Mouse (Mus musculus) hindbrain, embryonic 13.5 days (tissue): ENCODE measurements around the gene Prss38. TPM values are rescaled to one million over a fixed set of nuclear protein-coding genes. Genes with fewer than 3 reads are reported as not detected.
"Not testable (repeated sequence)": the region's sequence is repeated elsewhere in the genome, so short reads cannot be mapped to it uniquely, and the experiment has no call there.

Experiments used
- ATAC-seq: fragments of 200-750 bp; cut with Nextera tagmentation; 2 replicates; pipeline ENCODE4 v1.8.0; 2017; ENCODE audit warnings: moderate TSS enrichment; ENCODE audit not compliant: low FRiP score
- H3K27ac ChIP-seq: fragments of 300-500 bp; sonication (generic); 2 replicates; pipeline ENCODE4 v1.5.1; 2015; ENCODE audit warnings: inconsistent platforms, mild to moderate bottlenecking, moderate library complexity
- H3K27me3 ChIP-seq: fragments of 300-500 bp; sonication (generic); 2 replicates; pipeline ENCODE4 v1.6.1; 2015; ENCODE audit warnings: mild to moderate bottlenecking, inconsistent platforms
- H3K36me3 ChIP-seq: fragments of 300-500 bp; sonication (generic); 2 replicates; pipeline ENCODE4 v1.6.1; 2015; ENCODE audit warnings: mild to moderate bottlenecking, inconsistent platforms
- H3K4me1 ChIP-seq: fragments of 300-500 bp; sonication (generic); replicated peaks from 2 replicates; pipeline ENCODE4 v1.6.1; 2015; ENCODE audit warnings: inconsistent platforms
- H3K4me2 ChIP-seq: fragments of 300-500 bp; sonication (generic); 2 replicates; pipeline ENCODE4 v1.6.1; 2015; ENCODE audit warnings: inconsistent platforms, mild to moderate bottlenecking, moderate library complexity
- H3K4me3 ChIP-seq: fragments of 300-500 bp; sonication (generic); 2 replicates; pipeline ENCODE4 v1.5.1; 2015; ENCODE audit warnings: mild to moderate bottlenecking, inconsistent platforms
- H3K9ac ChIP-seq: fragments of 300-500 bp; sonication (generic); 2 replicates; pipeline ENCODE4 v1.6.1; 2015; ENCODE audit warnings: mild to moderate bottlenecking, inconsistent platforms
- H3K9me3 ChIP-seq: fragments of 300-500 bp; sonication (generic); 2 replicates; pipeline ENCODE4 v1.6.1; 2016; ENCODE audit warnings: inconsistent platforms
- WGBS: fragments of 180-500 bp; shearing (Covaris S2); methylation state at CpG from one replicate; pipeline ENCODE4 v1.1.7; 2015; 5-methylcytosine and 5-hydroxymethylcytosine counted together
- polyA plus RNA-seq: library from polyadenylated mRNA; unstranded; fragments of >200 nt; fragmentation: Nextera tagmentation; extraction: Ambion mirVana; gene quantifications from 2 replicates; pipeline ENCODE4 v1.2.1, GENCODE M21; 2015

The Prss38 gene
- polyA plus RNA-seq, 1 experiment from 2014 or later: not detected

- Histone ChIP-seq H3K4me1 (peaks cover 9% of the 10 kb centered on the region; the same call in 1 of the 2 replicates), H3K27me3 (no peaks in the 10 kb centered on the region), H3K9me3 (no peaks in the 10 kb centered on the region), H3K4me3 (no peak overlapping the region), H3K36me3 (peaks cover 8% of the 10 kb centered on the region; the same call in 1 of the 2 replicates), H3K9ac (no peak overlapping the region), H3K4me2 (no peak overlapping the region), H3K27ac (peak overlapping the region; percentile 48; the same call in 1 of the 2 replicates)
- ATAC-seq: no peak
- WGBS: 89% methylated on average over 5 of the region's 5 CpGs
These were observed 19.0 kb upstream of the Prss38 start for GRCm38 (mm10) chr11:59394451-59394850.

- H3K36me3 ChIP-seq: peaks cover 8% of the 10 kb centered on the region; the same call in 1 of the 2 replicates
- H3K4me1 ChIP-seq: peaks cover 9% of the 10 kb centered on the region; the same call in 1 of the 2 replicates
- ATAC-seq: peak; percentile 46
- no peaks in the 10 kb centered on the region for H3K27me3 ChIP-seq
- no peaks in the 10 kb centered on the region for H3K9me3 ChIP-seq
- H3K4me2 ChIP-seq: no peak overlapping the region
- H3K9ac ChIP-seq: no peak overlapping the region
- peak overlapping the region; percentile 48; the same call in 1 of the 2 replicates for H3K27ac ChIP-seq
- 26% methylated on average over 9 of the region's 9 CpGs for WGBS
- no peak overlapping the region for H3K4me3 ChIP-seq
These were observed 18.1 kb upstream of the Prss38 start for GRCm38 (mm10) chr11:59393591-59393990.

- 72% methylated on average over 6 of the region's 6 CpGs for WGBS
- Histone ChIP-seq H3K4me1 (peaks cover 9% of the 10 kb centered on the region; the same call in 1 of the 2 replicates), H3K36me3 (peaks cover 8% of the 10 kb centered on the region; the same call in 1 of the 2 replicates), H3K4me3 (no peak overlapping the region), H3K4me2 (no peak overlapping the region), H3K27ac (no peak overlapping the region), H3K27me3 (no peaks in the 10 kb centered on the region), H3K9ac (no peak overlapping the region), H3K9me3 (no peaks in the 10 kb centered on the region)
- no peak for ATAC-seq
These were observed 16.8 kb upstream of the Prss38 start for GRCm38 (mm10) chr11:59392300-59392699.

DNA sequence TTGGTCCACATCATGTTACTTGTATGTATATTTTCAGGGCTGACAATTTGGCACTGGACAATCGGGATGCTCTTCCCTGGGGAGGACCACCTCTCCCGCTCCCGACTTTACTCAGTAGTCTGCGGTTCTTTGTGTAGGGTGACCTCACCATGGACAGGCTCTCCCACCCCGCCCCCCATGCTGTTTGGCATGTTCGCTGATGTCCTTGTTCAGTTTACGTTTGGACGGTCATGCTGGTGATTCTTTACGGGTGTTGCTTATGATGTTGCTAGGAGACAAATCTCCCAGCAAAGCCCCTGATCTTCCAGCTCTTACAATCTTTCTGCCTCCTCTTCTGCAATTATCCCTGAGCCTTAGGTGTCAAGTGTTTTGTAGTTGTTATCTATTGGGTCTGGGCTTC is 15.0 kb upstream of the Prss38 start:
- H3K4me3 ChIP-seq: no peak overlapping the region
- no peak overlapping the region for H3K4me2 ChIP-seq
- H3K9ac ChIP-seq: no peak overlapping the region
- H3K27me3 ChIP-seq: no peaks in the 10 kb centered on the region
- WGBS: 66% methylated on average over 9 of the region's 9 CpGs
- H3K36me3 ChIP-seq: no peaks in the 10 kb centered on the region
- H3K4me1 ChIP-seq: peaks cover 9% of the 10 kb centered on the region; the same call in 1 of the 2 replicates
- no peak overlapping the region for H3K27ac ChIP-seq
- ATAC-seq: no peak
- no peaks in the 10 kb centered on the region for H3K9me3 ChIP-seq

DNA sequence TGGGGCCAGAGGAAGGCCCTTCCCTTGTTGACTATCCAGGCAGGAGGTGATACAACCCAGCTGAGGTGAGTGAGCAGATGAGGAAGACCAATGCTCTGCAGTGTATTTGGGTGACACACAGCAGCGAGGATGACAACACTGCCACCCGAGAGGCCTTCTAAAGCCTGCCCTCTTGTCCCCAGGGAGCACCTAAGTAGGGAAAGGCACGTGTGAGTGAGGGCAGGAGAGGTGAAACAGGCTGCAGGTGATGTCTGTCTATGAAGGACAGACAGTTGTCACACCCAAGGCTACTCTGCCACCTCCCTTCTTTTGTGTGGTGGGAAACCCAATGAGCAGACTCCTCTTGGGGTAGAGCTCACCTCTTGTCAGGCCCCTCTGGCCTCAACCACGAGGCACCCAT is 14.2 kb upstream of the Prss38 start:
- no peak overlapping the region for H3K9ac ChIP-seq
- H3K27me3 ChIP-seq: no peaks in the 10 kb centered on the region
- no peak overlapping the region for H3K4me3 ChIP-seq
- H3K4me2 ChIP-seq: no peak overlapping the region
- WGBS: 68% methylated on average over 4 of the region's 4 CpGs
- no peak overlapping the region for H3K27ac ChIP-seq
- ATAC-seq: no peak
- no peaks in the 10 kb centered on the region for H3K9me3 ChIP-seq
- H3K36me3 ChIP-seq: no peaks in the 10 kb centered on the region
- peaks cover 17% of the 10 kb centered on the region for H3K4me1 ChIP-seq

- no peaks in the 10 kb centered on the region for H3K9me3 ChIP-seq
- no peak for ATAC-seq
- 86% methylated on average over 4 of the region's 4 CpGs for WGBS
- no peaks in the 10 kb centered on the region for H3K36me3 ChIP-seq
- H3K27ac ChIP-seq: no peak overlapping the region
- H3K27me3 ChIP-seq: no peaks in the 10 kb centered on the region
- H3K4me3 ChIP-seq: no peak overlapping the region
- peaks cover 17% of the 10 kb centered on the region for H3K4me1 ChIP-seq
- no peak overlapping the region for H3K9ac ChIP-seq
- H3K4me2 ChIP-seq: no peak overlapping the region
These were observed 13.3 kb upstream of the Prss38 start for GRCm38 (mm10) chr11:59388806-59389205.

DNA sequence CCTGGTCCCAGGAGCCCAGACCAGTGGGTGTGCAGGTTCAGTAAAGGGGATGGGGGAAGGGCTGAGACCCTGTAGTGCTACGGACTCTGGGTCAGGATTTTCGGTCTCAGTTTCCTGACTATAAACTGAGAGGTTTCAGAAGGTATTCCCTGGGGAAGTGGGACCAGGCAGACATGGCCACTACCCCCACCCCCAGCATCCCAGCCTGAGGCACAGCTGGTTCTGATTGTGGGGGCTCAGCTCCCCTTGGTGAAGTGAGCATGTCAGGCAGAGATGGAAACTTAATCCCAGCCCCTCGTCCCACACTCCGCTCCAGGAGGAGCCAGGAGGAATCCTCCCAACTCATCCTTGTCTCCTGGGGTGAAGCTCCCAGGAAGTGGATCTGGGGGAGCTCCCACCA is 12.0 kb upstream of the Prss38 start:
- Histone ChIP-seq H3K9ac (no peak overlapping the region), H3K4me3 (no peak overlapping the region), H3K27ac (no peak overlapping the region), H3K27me3 (no peaks in the 10 kb centered on the region), H3K36me3 (no peaks in the 10 kb centered on the region), H3K4me1 (peaks cover 12% of the 10 kb centered on the region), H3K4me2 (no peak overlapping the region), H3K9me3 (no peaks in the 10 kb centered on the region)
- WGBS: 68% methylated on average over 4 of the region's 4 CpGs
- ATAC-seq: no peak

GRCm38 (mm10) chr11:59385123-59385522 is 9.7 kb upstream of the Prss38 start:
- Histone ChIP-seq H3K4me2 (no peak overlapping the region), H3K4me1 (peaks cover 12% of the 10 kb centered on the region), H3K9me3 (no peaks in the 10 kb centered on the region), H3K27me3 (no peaks in the 10 kb centered on the region), H3K4me3 (no peak overlapping the region), H3K36me3 (no peaks in the 10 kb centered on the region), H3K27ac (no peak overlapping the region), H3K9ac (no peak overlapping the region)
- ATAC-seq: no peak
- WGBS: 12% methylated on average over 8 of the region's 8 CpGs

- Histone ChIP-seq H3K27me3 (no peaks in the 10 kb centered on the region), H3K36me3 (no peaks in the 10 kb centered on the region), H3K4me1 (peaks cover 12% of the 10 kb centered on the region), H3K9ac (0 out of 2 replicates have a peak overlapping the region, but pooled peaks have one; percentile 29), H3K27ac (no peak overlapping the region), H3K4me2 (no peak overlapping the region), H3K9me3 (no peaks in the 10 kb centered on the region), H3K4me3 (no peak overlapping the region)
- 48% methylated on average over 7 of the region's 7 CpGs for WGBS
- no peak for ATAC-seq
These were observed 9.0 kb upstream of the Prss38 start for GRCm38 (mm10) chr11:59384441-59384959.

DNA sequence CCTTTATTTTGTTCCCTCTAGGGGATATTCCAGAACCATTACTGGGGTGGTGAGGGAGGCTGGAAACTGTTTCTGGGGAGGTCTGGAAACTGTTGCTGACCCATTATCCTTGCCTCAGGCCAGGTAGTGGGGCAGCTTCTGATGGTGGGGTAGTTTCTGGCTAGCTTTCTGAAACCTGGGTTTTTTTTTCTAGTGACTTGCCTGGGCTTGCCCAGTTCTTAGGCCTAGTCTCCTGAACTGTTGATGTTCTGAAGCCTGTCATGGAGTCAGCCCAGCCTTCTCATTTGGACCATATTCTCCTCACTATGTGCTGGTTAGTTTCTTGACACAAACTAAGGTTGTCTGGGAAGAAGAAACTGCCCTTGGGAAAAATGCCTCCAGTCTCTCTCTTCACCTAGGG is 4.1 kb upstream of the Prss38 start:
- no peaks in the 10 kb centered on the region for H3K36me3 ChIP-seq
- no peak overlapping the region for H3K27ac ChIP-seq
- no peak overlapping the region for H3K4me3 ChIP-seq
- no peaks in the 10 kb centered on the region for H3K9me3 ChIP-seq
- H3K27me3 ChIP-seq: no peaks in the 10 kb centered on the region
- no peak overlapping the region for H3K9ac ChIP-seq
- peaks cover 4% of the 10 kb centered on the region; the same call in 1 of the 2 replicates for H3K4me1 ChIP-seq
- ATAC-seq: no peak
- no peak overlapping the region for H3K4me2 ChIP-seq

GRCm38 (mm10) chr11:59377999-59378398 is 2.5 kb upstream of the Prss38 start:
- H3K9me3 ChIP-seq: no peaks in the 10 kb centered on the region
- no peak overlapping the region for H3K9ac ChIP-seq
- H3K4me2 ChIP-seq: no peak overlapping the region
- 84% methylated on average over 3 of the region's 3 CpGs for WGBS
- ATAC-seq: no peak
- H3K27ac ChIP-seq: no peak overlapping the region
- H3K27me3 ChIP-seq: no peaks in the 10 kb centered on the region
- H3K4me3 ChIP-seq: no peak overlapping the region
- H3K4me1 ChIP-seq: no peaks in the 10 kb centered on the region
- no peaks in the 10 kb centered on the region for H3K36me3 ChIP-seq

DNA sequence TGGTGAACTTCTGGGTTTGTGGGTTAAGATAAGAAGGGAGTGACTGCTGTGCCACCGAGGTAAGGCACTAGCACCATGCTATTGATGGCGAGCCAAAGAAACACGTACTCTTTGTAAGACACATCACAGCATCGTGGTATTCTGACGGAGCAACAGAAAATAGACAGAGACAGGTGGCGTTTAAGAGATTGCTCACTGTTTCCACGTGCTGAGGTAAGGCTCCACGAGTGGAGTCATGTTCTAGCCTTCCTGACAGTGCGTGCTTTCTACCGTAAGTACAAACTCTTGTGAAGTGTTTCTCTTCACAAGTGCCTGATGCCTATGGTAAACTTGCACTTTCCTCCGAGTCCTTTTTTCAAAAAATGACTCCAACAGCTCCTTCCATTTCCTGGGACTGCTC is 5.6 kb downstream of the Prss38 start:
- no peak overlapping the region for H3K27ac ChIP-seq
- no peak overlapping the region for H3K4me2 ChIP-seq
- H3K36me3 ChIP-seq: no peaks in the 10 kb centered on the region
- H3K4me1 ChIP-seq: peaks cover 16% of the 10 kb centered on the region
- no peak for ATAC-seq
- H3K27me3 ChIP-seq: no peaks in the 10 kb centered on the region
- H3K4me3 ChIP-seq: no peak overlapping the region
- H3K9ac ChIP-seq: no peak overlapping the region
- H3K9me3 ChIP-seq: no peaks in the 10 kb centered on the region
- WGBS: 82% methylated on average over 11 of the region's 11 CpGs

- H3K27me3 ChIP-seq, H3K36me3 ChIP-seq, H3K4me3 ChIP-seq, ATAC-seq, H3K4me2 ChIP-seq, H3K9me3 ChIP-seq, H3K27ac ChIP-seq, H3K9ac ChIP-seq: not testable (repeated sequence)
- peaks cover 18% of the 10 kb centered on the region for H3K4me1 ChIP-seq
- 89% methylated on average over 4 of the region's 4 CpGs for WGBS
These were observed 7.5 kb downstream of the Prss38 start for GRCm38 (mm10) chr11:59367955-59368354.
